Mouse (Mus musculus) small intestine, adult 2 months (tissue): ENCODE measurements around the gene Cabp4. TPM values are rescaled to one million over a fixed set of nuclear protein-coding genes. Genes with fewer than 3 reads are reported as not detected.

Experiments used
- H3K27ac ChIP-seq: fragments of 200-500 bp; 2 replicates; pipeline ENCODE4 v1.5.1; 2012; ENCODE audit warnings: low read depth, low read length, control low read depth, inconsistent platforms; ENCODE audit not compliant: insufficient read depth
- H3K27me3 ChIP-seq: fragments of 200-500 bp; 2 replicates; pipeline ENCODE4 v1.6.1; 2012; ENCODE audit warnings: mild to moderate bottlenecking, moderate library complexity, low read length, inconsistent platforms; ENCODE audit not compliant: control insufficient read depth, insufficient read depth
- H3K36me3 ChIP-seq: fragments of 200-500 bp; 2 replicates; pipeline ENCODE4 v1.6.1; 2012; ENCODE audit warnings: mild to moderate bottlenecking, low read length, control low read depth, inconsistent platforms; ENCODE audit not compliant: control insufficient read depth, insufficient read depth
- H3K4me1 ChIP-seq: fragments of 200-500 bp; 2 replicates; pipeline ENCODE4 v1.6.1; 2012; ENCODE audit warnings: low read length, inconsistent platforms, mixed read lengths; ENCODE audit not compliant: control insufficient read depth, insufficient read depth, insufficient read length
- H3K4me3 ChIP-seq: fragments of 200-500 bp; 2 replicates; pipeline ENCODE4 v1.5.1; 2012; ENCODE audit warnings: low read depth, mild to moderate bottlenecking, control low read depth, inconsistent platforms, low read length, moderate library complexity
- CTCF ChIP-seq: fragments of 200-500 bp; IDR thresholded peaks from 2 replicates; pipeline ENCODE4 v1.5.1; 2012; ENCODE audit warnings: low read depth, mild to moderate bottlenecking, control low read depth, inconsistent platforms, low read length, moderate library complexity, mixed read lengths; ENCODE audit not compliant: insufficient replicate concordance, insufficient read length; ENCODE audit errors: extremely low read depth
- POLR2A ChIP-seq: fragments of 200-500 bp; IDR thresholded peaks from 2 replicates; pipeline ENCODE4 v1.6.1; 2012; ENCODE audit warnings: low read depth, mild to moderate bottlenecking, control low read depth, inconsistent platforms, low read length, moderate library complexity
- WGBS: fragments of 180-500 bp; shearing (Covaris S2); methylation state at CpG from one replicate; pipeline ENCODE4 v1.1.7; 2018; 5-methylcytosine and 5-hydroxymethylcytosine counted together
- polyA plus RNA-seq: library from polyadenylated mRNA; depleted of rRNA; stranded (reverse); fragments of >200 nt; gene quantifications from 2 replicates; pipeline ENCODE4 v1.2.3, GENCODE M21; 2012; rRNA removed

Gene Cabp4
- 0.25 and 0.42 TPM in 2 replicates for polyA plus RNA-seq

DNA sequence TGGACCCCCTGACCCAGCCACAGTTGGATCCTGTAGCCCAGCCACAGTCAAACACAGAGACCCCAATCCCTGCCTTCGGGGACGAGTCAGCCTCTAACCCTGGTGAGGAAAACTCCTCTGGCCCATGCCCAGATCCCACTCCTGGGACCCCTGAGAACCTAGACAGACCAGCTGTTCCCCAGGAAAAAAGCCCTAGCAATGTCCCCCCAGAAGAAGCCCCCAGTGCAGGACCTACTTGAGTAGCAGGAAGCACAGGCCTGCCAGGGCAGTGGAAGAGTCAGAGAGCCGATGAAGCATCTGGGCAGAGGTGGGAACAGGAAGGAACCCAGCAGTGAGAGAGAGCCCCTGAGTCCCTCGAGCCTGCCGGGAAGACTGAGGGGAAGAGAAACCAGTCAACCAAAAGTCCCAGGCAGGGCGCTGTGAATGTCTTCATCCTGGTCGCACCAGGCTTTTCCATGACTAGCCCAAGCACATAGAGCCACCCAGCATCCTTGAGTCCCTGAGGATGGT, at the start of gene Cabp4:
Gene Cabp4 (minus strand): TSS at position 275 of the 510 bp plus-strand sequence.
- 80% methylated on average over 7 of the region's 7 CpGs for WGBS
- TF ChIP-seq CTCF (no peak), POLR2A (no peak)
- Histone ChIP-seq H3K4me3 (0 out of 2 replicates have a peak within 1 kb of the TSS, but pooled peaks have one; percentile 4), H3K36me3 (no peaks in the 10 kb centered on the region), H3K4me1 (no peaks in the 10 kb centered on the region; the same call in 1 of the 2 replicates), H3K27ac (peak within 1 kb of the TSS; percentile 1; the same call in 1 of the 2 replicates), H3K27me3 (no peaks in the 10 kb centered on the region)

DNA sequence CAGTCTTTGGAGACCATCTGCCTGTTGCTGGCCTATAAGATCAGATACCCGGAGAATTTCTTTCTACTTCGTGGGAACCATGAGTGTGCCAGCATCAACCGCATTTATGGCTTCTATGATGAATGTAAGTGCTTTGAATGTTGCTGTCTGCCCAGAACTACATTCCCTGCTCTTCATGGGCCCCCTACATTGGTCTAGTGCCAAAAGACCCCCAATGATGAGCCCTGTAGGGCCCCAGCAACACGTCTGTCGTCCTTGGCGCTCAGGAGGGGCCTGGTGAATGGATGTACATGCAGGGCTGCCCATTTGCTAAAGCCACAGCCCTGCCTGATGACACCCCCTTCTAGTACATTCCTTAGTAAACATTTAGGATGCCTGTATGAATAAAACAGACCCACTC, 49.3 kb upstream of the Cabp4 start:
- TF ChIP-seq CTCF: no peak
- TF ChIP-seq POLR2A: no peak
- 35% methylated on average over 6 of the region's 6 CpGs for WGBS
- Histone ChIP-seq H3K27ac (no peak overlapping the region), H3K27me3 (no peaks in the 10 kb centered on the region), H3K4me3 (peak overlapping the region; percentile 77), H3K4me1 (peaks cover 18% of the 10 kb centered on the region), H3K36me3 (peaks cover 36% of the 10 kb centered on the region)

DNA sequence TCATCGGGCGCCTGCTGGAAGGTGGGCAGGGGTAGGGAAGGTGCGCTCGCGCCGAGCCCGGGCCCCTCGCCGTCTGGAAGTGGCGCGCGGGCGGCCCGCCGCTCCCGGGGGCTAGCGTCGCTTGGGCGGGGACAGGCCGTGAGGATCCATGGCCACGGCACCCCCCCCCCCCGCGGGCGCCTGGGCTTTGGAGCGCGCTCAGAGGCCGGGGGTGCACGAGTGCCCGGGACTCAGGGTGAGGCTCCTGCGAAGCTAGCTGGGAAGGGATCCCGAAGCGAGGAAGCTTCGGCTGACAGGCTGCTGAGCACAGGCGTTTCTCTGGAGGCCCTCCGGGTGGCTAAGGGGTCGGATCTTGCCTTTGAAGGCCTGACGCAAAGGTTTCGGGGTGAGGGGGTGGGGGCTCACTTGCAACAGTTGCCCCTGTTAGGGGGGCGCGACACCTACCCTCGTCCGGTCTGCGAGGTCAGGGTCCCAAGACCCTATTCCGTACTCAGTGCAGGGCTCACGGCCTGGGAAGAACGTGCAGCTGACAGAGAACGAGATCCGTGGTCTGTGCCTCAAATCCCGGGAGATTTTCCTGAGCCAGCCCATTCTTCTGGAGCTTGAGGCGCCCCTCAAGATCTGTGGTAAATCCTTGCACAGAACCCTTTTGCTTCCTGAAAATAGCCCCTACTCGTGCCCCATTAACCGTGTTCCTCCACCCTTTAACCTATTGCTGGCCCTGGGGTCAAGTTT, 48.6 kb upstream of the Cabp4 start:
- TF ChIP-seq CTCF (no peak), POLR2A (no peak)
- Histone ChIP-seq H3K27me3 (no peaks in the 10 kb centered on the region), H3K36me3 (peaks cover 36% of the 10 kb centered on the region), H3K27ac (peak overlapping the region; percentile 57), H3K4me3 (peak overlapping the region; percentile 77), H3K4me1 (peaks cover 17% of the 10 kb centered on the region)
- under 1% methylated on average over 52 of the region's 52 CpGs for WGBS

DNA sequence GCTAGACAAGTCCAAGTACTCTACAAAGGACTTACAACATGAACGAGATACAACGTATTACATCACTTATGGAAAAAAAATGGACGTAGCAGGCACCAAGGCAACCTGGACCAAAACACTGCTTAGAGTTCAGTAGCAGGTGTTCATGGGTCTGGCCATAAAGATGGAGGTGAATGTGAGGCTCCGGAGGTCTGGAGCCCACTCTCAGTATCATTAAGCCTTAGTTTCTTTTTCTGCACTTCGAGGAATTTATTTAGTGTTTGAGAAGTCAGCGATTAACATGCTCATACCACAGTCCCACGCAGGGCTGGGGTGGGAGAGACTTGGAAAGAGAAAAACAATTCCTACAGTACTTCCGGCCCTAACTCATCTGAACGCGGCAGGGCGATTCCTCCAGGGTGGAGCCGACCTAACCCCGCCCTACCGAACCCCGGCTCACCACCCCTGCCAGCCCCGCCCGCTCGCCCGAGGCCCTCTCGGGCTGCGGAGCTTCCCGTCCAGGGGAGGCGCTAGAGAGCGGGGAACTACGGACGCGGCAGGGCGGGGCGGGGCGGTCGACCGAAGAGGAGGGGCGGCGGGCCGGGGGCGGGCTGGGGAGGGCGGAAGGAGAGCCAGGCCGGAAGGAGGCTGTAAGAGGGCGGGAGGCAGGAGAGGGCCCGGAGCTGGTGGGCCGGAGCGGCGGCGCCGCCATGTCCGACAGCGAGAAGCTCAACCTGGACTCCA, 47.9 kb upstream of the Cabp4 start, which contains the start of gene Ppp1ca:
Gene Ppp1ca (plus strand): TSS at position 538 of the 723 bp plus-strand sequence.
- under 1% methylated on average over 44 of the region's 47 CpGs for WGBS

DNA sequence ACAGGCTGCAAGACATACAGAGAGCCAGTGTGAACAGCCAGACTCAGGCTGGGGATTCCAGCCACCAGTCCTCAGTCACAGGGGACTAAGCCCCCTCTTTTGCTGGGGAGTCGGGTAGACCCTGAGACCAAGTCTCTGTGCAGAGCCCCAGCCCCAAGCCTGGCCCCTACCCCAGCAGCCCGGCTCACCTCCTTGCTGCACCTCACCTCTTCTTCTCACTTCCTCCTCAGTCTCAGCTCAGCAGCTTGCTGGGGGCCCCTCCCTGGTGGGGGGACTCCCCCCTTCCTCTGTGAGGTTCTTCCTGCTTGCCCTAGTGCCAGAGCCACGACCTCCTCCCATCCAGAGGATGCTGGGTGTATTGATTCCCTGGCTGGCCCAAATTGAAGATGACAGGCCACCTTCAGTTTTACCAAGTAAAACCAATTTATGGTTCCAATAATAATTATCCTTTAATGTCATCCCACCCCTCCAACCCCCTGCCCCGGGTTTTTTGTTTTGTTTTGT, 47.0 kb upstream of the Cabp4 start, which contains the start of gene Tbc1d10c:
Gene Tbc1d10c (minus strand): TSS at position 454 of the 504 bp plus-strand sequence.
- peaks cover 8% of the 10 kb centered on the region; the same call in 1 of the 2 replicates for H3K4me1 ChIP-seq
- peak within 1 kb of the TSS; percentile 89 for H3K27ac ChIP-seq
- peaks cover 29% of the 10 kb centered on the region for H3K36me3 ChIP-seq
- WGBS: 40% methylated on average over 4 of the region's 4 CpGs
- peak within 1 kb of the TSS; percentile 77 for H3K4me3 ChIP-seq
- no peaks in the 10 kb centered on the region for H3K27me3 ChIP-seq
- TF ChIP-seq POLR2A (peak; percentile 28; the same call in 1 of the 2 replicates), CTCF (no peak)

More for the DNA sequence above, 47.9 kb upstream of the Cabp4 start, which contains the start of gene Ppp1ca:
- Histone ChIP-seq H3K4me3 (peak within 1 kb of the TSS; percentile 77), H3K27ac (peak within 1 kb of the TSS; percentile 89), H3K4me1 (peaks cover 12% of the 10 kb centered on the region), H3K27me3 (no peaks in the 10 kb centered on the region), H3K36me3 (peaks cover 33% of the 10 kb centered on the region)
- TF ChIP-seq POLR2A: peak; percentile 86
- peak; percentile 52; the same call in 1 of the 2 replicates for TF ChIP-seq CTCF

DNA sequence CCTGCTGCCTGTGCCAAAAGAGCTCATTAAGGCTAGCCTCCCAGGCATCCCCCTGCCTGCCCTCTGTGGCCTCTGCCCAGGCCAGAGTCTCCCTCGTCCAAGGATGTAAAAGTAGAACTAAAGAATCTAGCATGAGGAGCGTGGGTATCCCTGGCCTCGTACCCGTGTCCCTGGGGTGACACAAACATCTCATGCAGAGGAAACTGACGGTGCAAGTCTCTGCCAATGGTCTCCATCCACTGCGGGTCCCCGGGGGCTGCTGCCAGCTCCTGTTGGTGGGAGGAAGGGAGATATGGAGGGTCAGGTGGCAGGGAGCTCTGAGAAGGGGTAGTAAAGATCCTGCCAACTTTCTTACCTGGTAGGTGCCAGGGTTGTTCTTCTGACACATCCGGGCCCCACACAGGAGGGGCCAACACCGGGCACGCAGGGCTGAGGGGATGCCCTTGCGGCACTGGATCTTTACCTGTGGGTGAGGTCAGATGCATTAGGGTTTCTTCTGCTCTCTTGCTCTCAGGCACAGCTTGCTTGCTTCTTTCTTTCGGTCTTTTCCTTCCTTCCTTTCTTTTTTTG, 45.3 kb upstream of the Cabp4 start:
- WGBS: 89% methylated on average over 12 of the region's 12 CpGs
- H3K4me1 ChIP-seq: peaks cover 6% of the 10 kb centered on the region; the same call in 1 of the 2 replicates
- TF ChIP-seq CTCF: no peak
- TF ChIP-seq POLR2A: no peak

More for the DNA sequence above, 45.3 kb upstream of the Cabp4 start:
- peaks cover 11% of the 10 kb centered on the region for H3K36me3 ChIP-seq
- no peak overlapping the region for H3K27ac ChIP-seq
- peak overlapping the region; percentile 33 for H3K4me3 ChIP-seq
- no peaks in the 10 kb centered on the region for H3K27me3 ChIP-seq
